Comparison of ENCODE assay signal across 28 mouse cellular contexts in genomic region chr7:75917662-75918061, GRCm38 (mm10).
DNase-seq lines count a peak whose midpoint lies in the region; ATAC-seq lines count a peak whose summit lies in the region.
"Had no signal": no experiment of that assay in that cellular context is flagged by ENCODE, and none has a peak within 500 bp of the region (broad histone marks: within the 10 kb centered on the region; RNA-seq: fewer than 3 reads in every experiment).

No protein-coding gene starts in this region.

- DNase-seq in gastrocnemius, postnatal 25 days: peak; percentile 11
- no peak for DNase-seq in gastrocnemius, postnatal 10 days
- DNase-seq in testis, postnatal 10 days (ENCODE audit: low spot score): peak; percentile 12
- no peak for DNase-seq in testis, postnatal 14 days (ENCODE audit: low spot score)
- DNase-seq in NIH3T3 (ENCODE audit: low read depth): peak; percentile 53
- DNase-seq in skeletal muscle tissue, adult 2 months (ENCODE audit: low read depth, low spot score): peak; percentile 40
- no peak for DNase-seq in layer of hippocampus, adult 11-12 months (ENCODE audit: low spot score)
- DNase-seq: adrenal gland, adult 8-10 months; adrenal gland, postnatal 25 days; cerebellum, adult 11-12 months; cerebellum, adult 8-10 months; cerebellum, postnatal 10 days; cerebellum, postnatal 36 days; embryo, embryonic 11 days; heart, adult 2 months; heart, postnatal 36 days had no signal

- no peaks in the 10 kb centered on the region for H3K27me3 ChIP-seq in kidney, embryonic 15.5 days
- H3K27me3 ChIP-seq: embryonic facial prominence, embryonic 13.5 days; forebrain, embryonic 12.5 days; forebrain, embryonic 15.5 days; hindbrain, embryonic 13.5 days; intestine, embryonic 15.5 days had no signal

- no peak overlapping the region for H3K27ac ChIP-seq in kidney, embryonic 15.5 days
- H3K27ac ChIP-seq: embryonic facial prominence, embryonic 10.5 days; embryonic facial prominence, embryonic 13.5 days; forebrain, embryonic 12.5 days; forebrain, embryonic 15.5 days; heart, adult 2 months; heart, embryonic 10.5 days; hindbrain, embryonic 10.5 days; hindbrain, embryonic 13.5 days; intestine, embryonic 15.5 days had no signal

- no peak overlapping the region for H3K4me2 ChIP-seq in kidney, embryonic 15.5 days
- H3K4me2 ChIP-seq: embryonic facial prominence, embryonic 13.5 days; forebrain, embryonic 12.5 days; forebrain, embryonic 15.5 days; hindbrain, embryonic 13.5 days; intestine, embryonic 15.5 days had no signal

- 88% methylated on average over 4 of the region's 4 CpGs for WGBS in kidney, embryonic 15.5 days

- no peak for ATAC-seq in kidney, embryonic 15.5 days (replicated peaks; ENCODE audit: low FRiP score)
- ATAC-seq: forebrain, embryonic 15.5 days; hindbrain, embryonic 16.5 days; intestine, embryonic 15.5 days had no signal

- H3K4me3 ChIP-seq in kidney, embryonic 15.5 days (replicated peaks): no peak overlapping the region
- H3K4me3 ChIP-seq: embryonic facial prominence, embryonic 10.5 days; embryonic facial prominence, embryonic 13.5 days; erythroblast, embryonic 14.5 days; forebrain, embryonic 12.5 days; forebrain, embryonic 15.5 days; heart, adult 2 months; heart, embryonic 10.5 days; hindbrain, embryonic 10.5 days; hindbrain, embryonic 13.5 days; intestine, embryonic 15.5 days had no signal

- H3K9me3 ChIP-seq in kidney, embryonic 15.5 days (replicated peaks): no peaks in the 10 kb centered on the region
- H3K9me3 ChIP-seq: embryonic facial prominence, embryonic 10.5 days; embryonic facial prominence, embryonic 13.5 days; forebrain, embryonic 12.5 days; forebrain, embryonic 15.5 days; G1E; heart, embryonic 10.5 days; hindbrain, embryonic 10.5 days; hindbrain, embryonic 13.5 days; intestine, embryonic 15.5 days had no signal

- no peak overlapping the region for H3K9ac ChIP-seq in kidney, embryonic 15.5 days
- H3K9ac ChIP-seq: embryonic facial prominence, embryonic 13.5 days; forebrain, embryonic 12.5 days; forebrain, embryonic 15.5 days; hindbrain, embryonic 13.5 days; intestine, embryonic 15.5 days had no signal

- 0 out of 2 replicates have a peak, but pooled peaks cover 2% of the 10 kb centered on the region for H3K4me1 ChIP-seq in kidney, embryonic 15.5 days
- H3K4me1 ChIP-seq: forebrain, embryonic 15.5 days; intestine, embryonic 15.5 days had no signal

- no peaks in the 10 kb centered on the region for H3K36me3 ChIP-seq in kidney, embryonic 15.5 days
- H3K36me3 ChIP-seq: embryonic facial prominence, embryonic 10.5 days; embryonic facial prominence, embryonic 13.5 days; forebrain, embryonic 12.5 days; forebrain, embryonic 15.5 days; G1E; heart, embryonic 10.5 days; hindbrain, embryonic 10.5 days; hindbrain, embryonic 13.5 days; intestine, embryonic 15.5 days had no signal

Comparison
In these comparisons a context has a peak if more than half of its experiments do, and no peak if none do; other contexts are left out.
1. DNase-seq: peak in gastrocnemius, postnatal 25 days (single experiment), testis, postnatal 10 days (single experiment), NIH3T3 (single experiment) and skeletal muscle tissue, adult 2 months (single experiment); none in gastrocnemius, postnatal 10 days (single experiment), testis, postnatal 14 days (single experiment) and layer of hippocampus, adult 11-12 months (single experiment).